Mouse (Mus musculus) E14TG2a.4 (cell line): Measurements from ENCODE around the gene Eps8.

ENCODE experiments used
- CTCF ChIP-seq: conservative IDR thresholded peaks from 2 replicates; pipeline ENCODE4 v1.5.1; 2014; ENCODE audit warnings: low read length
- NANOG ChIP-seq: IDR thresholded peaks from 2 replicates; pipeline ENCODE4 v1.6.1; 2014; ENCODE audit warnings: borderline replicate concordance, low read length, mixed read lengths
- POU5F1 ChIP-seq: IDR thresholded peaks from 2 replicates; pipeline ENCODE4 v1.6.1; 2014; ENCODE audit warnings: low read length, borderline replicate concordance

DNA sequence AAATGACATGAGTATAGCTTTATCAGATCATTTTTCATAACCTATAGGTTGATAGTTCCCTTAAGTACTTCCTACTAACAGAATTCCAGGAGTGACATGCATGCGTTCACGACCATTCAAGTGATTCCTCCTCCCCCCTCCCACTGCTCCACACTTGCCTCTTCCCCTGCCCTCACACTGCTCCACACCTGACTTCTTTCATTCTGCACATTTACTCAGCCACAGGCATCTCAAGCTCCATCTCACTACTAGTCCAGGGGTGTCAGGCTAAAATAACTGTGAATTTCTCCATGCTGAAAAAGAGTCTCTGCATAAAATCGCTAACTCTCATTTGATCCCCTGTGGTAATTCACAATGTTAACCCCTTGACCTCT lies 65.4 kb downstream of the Eps8 start:
- TF ChIP-seq CTCF (no peak), NANOG (no peak), POU5F1 (no peak)
